Mouse (Mus musculus) granulocyte monocyte progenitor cell, adult 5-6 weeks (primary cell): ENCODE measurements around the gene A3galt2. TPM values are rescaled to one million over a fixed set of nuclear protein-coding genes. Genes with fewer than 3 reads are reported as not detected.
A peak's percentile ranks its signal among the peaks of the same experiment; 100 is the strongest.

Experiments
- ATAC-seq: replicated peaks from 2 replicates; pipeline ENCODE4 v1.8.0; 2016; ENCODE audit warnings: mild to moderate bottlenecking, moderate TSS enrichment, inconsistent platforms; ENCODE audit not compliant: poor library complexity, severe bottlenecking
- total RNA-seq, 2 experiments: library from RNA; stranded (forward) in 1 of 2; stranded (reverse) in 1 of 2; fragments of 200-712, 200-1000 nt in 1 of 2; fragments of >200 nt in 1 of 2; fragmentation: Nextera tagmentation in 1 of 2; gene quantifications; 2 replicates each; pipeline ENCODE4 v1.2.3; 2014 to 2017

A3galt2 gene
- total RNA-seq, 2 experiments from 2014 or later = not detected

GRCm38 (mm10) chr4:128789646-128790045 lies 34.5 kb downstream of the A3galt2 start:
- ATAC-seq = no peak

GRCm38 (mm10) chr4:128793710-128794109 lies 38.5 kb downstream of the A3galt2 start:
- ATAC-seq = no peak

- ATAC-seq = no peak
Measured at GRCm38 (mm10) chr4:128794198-128794597, 39.0 kb downstream of the A3galt2 start.

- ATAC-seq = peak; percentile 33
Measured at GRCm38 (mm10) chr4:128795596-128795995, 40.4 kb downstream of the A3galt2 start.

DNA sequence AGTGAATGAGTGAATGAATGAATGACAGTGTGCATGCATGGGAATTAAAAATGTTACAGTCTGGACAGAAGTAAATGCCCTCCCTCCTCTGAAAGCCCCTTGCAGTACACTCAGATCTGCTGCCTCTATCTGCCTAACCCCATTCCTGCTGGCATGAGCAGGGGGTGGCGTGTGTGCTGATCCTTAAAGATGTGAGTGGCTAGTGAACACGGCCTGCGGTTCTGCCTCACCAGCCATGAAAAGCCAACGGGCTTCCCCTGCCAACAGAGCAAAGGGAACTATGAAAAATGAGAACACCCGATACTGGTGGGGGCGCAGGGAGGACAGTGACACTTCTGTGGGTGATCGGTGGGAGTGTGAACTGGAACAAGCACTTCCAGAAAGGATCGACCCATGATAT lies 41.6 kb downstream of the A3galt2 start:
- ATAC-seq = no peak

GRCm38 (mm10) chr4:128801675-128802465 lies 46.7 kb downstream of the A3galt2 start:
- no peak for ATAC-seq

GRCm38 (mm10) chr4:128803569-128803968 lies 48.4 kb downstream of the A3galt2 start:
- ATAC-seq = no peak

GRCm38 (mm10) chr4:128804426-128805149 lies 49.4 kb downstream of the A3galt2 start:
- no peak for ATAC-seq

- no peak for ATAC-seq
Measured at GRCm38 (mm10) chr4:128805150-128806042, 50.2 kb downstream of the A3galt2 start.

DNA sequence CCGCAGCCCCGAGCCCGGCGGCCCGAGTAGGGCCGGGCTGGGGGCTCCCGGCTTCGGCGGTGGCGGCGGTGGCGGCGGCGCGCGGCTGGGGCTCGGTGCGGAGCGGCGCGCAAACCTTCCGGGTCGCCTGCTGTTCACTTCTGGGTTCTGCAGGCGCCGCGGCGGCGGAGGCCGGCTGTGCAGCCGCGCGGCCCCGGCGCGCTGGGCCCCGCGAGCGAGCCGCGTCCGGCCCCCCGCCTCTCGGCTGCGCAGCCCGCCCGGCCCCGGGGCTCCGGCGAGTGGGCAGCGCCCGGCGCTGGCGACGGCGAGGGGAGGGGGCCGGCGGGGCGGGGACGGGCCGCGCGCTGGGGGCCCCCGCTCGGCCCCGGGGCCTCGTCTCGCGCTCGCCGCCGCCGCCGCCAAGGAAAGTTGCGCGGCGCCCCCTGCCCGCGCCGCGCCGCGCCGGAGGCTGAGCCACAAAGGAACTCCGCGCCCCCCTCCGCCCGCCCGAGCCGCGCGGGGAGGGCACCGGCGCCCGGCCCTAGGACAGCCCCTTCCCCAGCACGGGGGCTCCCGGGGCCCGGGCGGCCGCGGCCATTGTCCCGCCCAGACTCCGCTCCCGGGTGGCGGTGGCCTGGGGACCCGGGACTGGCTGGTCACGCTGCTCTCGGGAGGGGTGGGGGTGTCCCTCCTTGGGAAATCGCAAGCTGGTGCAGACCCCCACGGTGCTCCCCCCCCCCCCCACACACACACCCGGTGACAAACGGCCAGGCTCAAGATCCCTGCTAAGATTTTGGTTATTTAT lies 51.1 kb downstream of the A3galt2 start, which contains the start of gene Zfp362:
Zfp362 (minus strand) TSS at position 3 of the 784 bp plus-strand sequence.
- ATAC-seq = peak; percentile 28

DNA sequence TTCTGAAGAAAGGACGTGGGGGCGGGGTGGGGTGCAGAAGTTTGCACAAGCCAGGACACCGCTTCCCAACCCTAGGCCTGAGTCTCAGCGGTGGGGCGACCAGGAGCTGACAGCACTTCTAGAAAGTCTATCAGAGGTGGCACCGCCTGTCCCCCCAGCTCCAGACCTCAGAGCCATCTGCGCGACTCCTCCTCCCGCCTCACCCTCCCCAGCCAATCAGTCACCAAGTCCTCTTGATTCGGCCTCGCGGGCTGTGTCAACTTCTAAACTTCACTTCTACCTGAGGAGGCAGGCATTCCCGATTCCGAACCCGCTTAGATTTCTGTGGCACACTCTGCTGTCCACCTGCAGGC lies 51.6 kb downstream of the A3galt2 start:
- ATAC-seq = peak; percentile 66

GRCm38 (mm10) chr4:128811382-128812056 lies 56.4 kb downstream of the A3galt2 start:
- ATAC-seq = peak; percentile 90

DNA sequence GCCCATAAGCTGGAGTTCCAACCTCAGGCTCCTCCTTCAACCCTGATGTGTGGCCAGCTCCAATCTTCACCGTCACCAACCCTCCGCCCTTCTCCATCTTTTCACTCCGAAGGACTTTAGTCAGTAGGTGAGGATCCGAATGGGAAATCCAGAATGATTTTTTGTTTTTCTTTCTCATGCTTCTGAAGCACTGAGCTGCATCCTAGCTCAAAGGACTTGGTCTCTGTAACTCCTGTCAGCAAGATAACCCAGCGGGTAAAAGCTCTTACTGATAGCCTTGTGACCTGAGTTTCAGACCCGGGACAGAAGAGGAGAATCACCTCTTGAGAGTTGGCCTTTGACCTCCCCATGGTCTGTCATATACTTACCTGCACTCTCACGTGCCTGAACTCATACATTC lies 61.8 kb downstream of the A3galt2 start:
- no peak for ATAC-seq

Other genes with a start within 250 kb of the A3galt2 start
- 3.0 and 11.8 TPM in 2 replicates for gene Zscan20, start 145.3 kb upstream of the A3galt2 start, total RNA-seq (2014; fragmentation: Nextera tagmentation)
- 2.2 and 3.0 TPM in 2 replicates for gene Zscan20, start 145.3 kb upstream of the A3galt2 start, total RNA-seq (2017)
- 0.82 and 2.3 TPM in 2 replicates for gene Tlr12, start 136.7 kb upstream of the A3galt2 start, total RNA-seq (2014; fragmentation: Nextera tagmentation)
- gene Tlr12, start 136.7 kb upstream of the A3galt2 start, total RNA-seq (2017) = 0.13 TPM in 1 of 2 replicates, not detected in the other
- gene Phc2, start 100.7 kb upstream of the A3galt2 start, total RNA-seq (2014; fragmentation: Nextera tagmentation) = 33.7 and 47.2 TPM in 2 replicates
- gene Phc2, start 100.7 kb upstream of the A3galt2 start, total RNA-seq (2017) = 8.7 and 17.5 TPM in 2 replicates
- 32.7 and 40.1 TPM in 2 replicates for gene Zfp362, start 50.7 kb downstream of the A3galt2 start, total RNA-seq (2014; fragmentation: Nextera tagmentation)
- gene Zfp362, start 50.7 kb downstream of the A3galt2 start, total RNA-seq (2017) = 3.7 and 4.4 TPM in 2 replicates
- 0.34 and 2.1 TPM in 2 replicates for gene Trim62, start 128.2 kb downstream of the A3galt2 start, total RNA-seq (2014; fragmentation: Nextera tagmentation)
- gene Trim62, start 128.2 kb downstream of the A3galt2 start, total RNA-seq (2017) = 0.10 and 0.30 TPM in 2 replicates
- gene Azin2, start 207.1 kb downstream of the A3galt2 start, total RNA-seq (2014; fragmentation: Nextera tagmentation) = 3.3 and 9.7 TPM in 2 replicates
- gene Azin2, start 207.1 kb downstream of the A3galt2 start, total RNA-seq (2017) = 0.21 and 0.95 TPM in 2 replicates
- 166 and 176 TPM in 2 replicates for gene Ak2, start 236.6 kb downstream of the A3galt2 start, total RNA-seq (2014; fragmentation: Nextera tagmentation)
- 169 and 186 TPM in 2 replicates for gene Ak2, start 236.6 kb downstream of the A3galt2 start, total RNA-seq (2017)